Mouse (Mus musculus) c-Kit-positive CD71-positive TER-119-negative erythroid progenitor cells, embryonic 14.5 days (primary cell): ENCODE results near the gene Hoxa13.

Source experiments
- DNase-seq: peaks from one replicate; pipeline ENCODE4 v3.0.0-alpha.2; 2013; ENCODE audit warnings: low read depth

Gene Hoxa13

DNA sequence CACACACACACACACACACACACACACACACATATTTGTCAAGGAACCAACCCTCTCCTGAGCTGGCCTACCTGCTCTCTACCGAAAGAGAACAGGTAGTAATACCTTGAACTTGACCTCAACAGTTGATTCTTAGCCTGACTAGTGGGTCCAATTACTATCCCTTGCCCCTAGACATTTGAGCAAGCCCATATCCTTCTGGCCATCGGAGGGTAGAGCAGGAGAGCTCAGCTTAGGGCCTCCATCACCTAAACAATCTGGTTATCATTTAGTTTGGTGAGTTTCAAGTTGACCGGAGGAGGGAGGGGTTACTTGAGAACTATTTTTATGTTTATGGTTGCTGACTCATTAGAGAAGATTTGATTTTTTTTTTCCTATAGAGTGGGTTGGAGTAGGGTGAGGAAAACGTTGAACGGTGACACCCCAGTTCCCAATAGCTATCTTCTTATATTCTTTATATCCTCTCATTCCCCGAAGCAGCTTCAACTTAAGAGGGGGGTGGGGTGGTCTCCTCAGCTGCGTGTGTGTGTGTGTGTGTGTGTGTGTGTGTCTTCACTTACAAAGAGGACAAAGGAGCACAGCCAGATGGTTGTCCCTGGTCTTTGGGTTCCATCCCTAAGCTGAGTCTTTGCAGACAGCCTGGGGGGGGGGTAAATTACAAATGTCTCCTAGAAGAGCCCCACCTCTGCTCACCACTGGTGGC is 9.4 kb downstream of the Hoxa13 start:
- no peak for DNase-seq

DNA sequence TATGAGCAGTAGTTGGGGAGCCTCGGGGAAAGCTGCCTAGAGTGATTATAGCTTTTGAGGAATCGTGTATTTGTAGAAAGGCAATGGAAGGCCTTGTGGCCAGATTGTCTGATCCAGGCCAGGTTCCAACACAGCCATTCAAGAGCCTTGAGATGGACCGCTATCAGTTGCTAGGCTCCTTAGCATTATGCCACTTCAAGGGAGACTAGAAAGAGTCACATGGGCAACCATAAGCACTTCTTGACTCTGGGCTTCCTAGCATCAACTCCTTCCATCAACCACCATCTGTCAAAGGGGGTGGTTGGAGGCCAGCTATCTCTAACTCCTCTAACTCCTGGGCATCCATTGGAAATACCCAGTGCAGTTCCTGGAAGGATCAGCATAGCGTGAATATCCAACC is 10.9 kb downstream of the Hoxa13 start:
- DNase-seq = no peak

DNA sequence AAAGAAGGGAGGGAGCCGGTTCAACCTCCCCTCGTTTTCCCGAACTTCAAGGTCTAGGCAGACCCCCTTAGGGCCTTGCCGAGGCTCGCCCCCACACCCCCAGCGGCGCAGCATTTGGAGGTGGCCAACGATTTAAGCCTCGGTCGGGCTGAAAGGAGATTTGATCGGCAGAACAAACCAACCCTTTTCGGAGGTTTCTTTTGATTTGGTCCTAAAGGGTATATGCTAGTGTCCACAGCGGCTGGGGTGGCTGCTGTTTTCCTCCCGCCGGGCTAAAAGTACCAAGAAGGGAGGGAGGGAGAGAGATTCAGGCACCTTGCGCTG is 11.3 kb downstream of the Hoxa13 start:
- no peak for DNase-seq

DNA sequence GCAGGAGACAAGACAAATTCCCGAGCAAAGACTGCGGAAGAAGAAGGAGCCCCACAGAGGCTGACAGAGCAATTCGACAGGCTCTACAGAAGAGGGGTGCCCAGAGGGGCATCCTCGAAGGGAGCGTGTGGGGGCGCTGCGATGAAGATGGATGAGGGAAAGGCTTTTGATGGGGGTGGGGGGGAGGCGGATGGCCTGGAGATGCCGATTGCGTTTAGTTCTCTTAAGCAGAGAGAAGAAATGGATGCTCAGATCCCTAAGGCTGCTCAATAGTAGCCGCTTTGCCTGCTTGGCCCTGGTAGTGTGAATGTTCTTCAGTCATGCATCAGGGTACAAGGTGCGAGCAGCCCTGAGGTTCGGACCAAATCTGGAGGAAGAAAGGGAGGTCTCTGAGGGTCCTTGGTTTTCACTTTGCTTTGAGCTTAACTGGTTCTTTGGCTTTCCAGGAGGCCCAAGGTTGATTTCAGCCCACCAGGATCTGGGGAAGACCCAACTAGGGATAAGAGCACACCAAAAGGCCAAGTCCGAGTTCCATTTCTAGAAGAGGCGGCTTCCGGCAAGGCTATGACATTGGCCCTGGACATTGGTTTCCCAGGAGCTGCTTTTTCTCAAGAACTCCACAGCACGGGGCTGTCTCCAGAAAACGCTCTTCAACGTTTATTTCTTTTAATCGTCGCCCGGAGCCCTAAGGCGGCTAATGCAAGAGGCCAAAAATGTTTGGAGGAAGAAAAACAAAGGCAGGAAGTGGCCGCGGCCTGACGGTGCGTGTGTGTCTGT is 11.9 kb downstream of the Hoxa13 start:
- no peak for DNase-seq

DNA sequence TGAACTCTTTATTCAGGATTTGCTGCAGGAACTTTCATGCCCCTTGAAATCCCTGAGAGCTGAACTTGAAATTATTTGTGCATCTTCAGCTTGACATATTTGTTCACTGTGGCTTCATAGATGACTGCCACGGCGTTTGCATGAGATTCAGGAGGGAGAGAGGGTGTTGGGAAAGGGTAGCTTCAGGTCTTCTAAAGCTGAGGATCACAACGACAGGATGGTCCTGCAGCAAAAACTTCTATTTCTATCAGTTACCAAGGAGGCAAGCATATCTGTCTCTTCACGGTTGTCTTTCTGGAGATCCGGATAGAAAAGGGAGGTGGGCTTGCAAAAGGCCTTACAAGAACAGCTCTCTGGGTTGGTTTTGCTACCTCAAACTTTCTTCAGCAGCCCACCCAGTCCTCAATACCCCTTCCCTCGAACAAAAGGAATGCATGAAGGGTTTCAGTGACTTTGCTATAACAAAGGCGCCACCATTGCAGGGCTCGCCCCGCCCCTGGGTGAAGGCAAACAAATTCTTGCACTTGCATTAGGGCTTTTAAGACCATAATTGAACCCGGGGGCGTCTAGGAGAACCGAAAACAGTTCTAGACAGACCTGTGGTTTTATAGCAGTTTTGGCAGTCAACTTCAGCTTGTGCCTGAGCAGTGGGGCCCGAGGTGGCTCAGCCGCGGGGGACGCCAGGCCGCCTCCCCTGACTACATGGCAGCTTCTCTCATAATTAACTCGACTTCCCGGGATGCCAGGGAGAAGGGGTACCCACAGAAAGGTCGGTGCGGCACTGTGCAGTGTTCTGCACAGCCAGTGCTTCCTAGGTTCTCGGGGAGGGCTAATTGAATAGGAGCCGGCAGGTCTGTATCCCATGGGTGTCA is 12.7 kb downstream of the Hoxa13 start:
- no peak for DNase-seq

DNA sequence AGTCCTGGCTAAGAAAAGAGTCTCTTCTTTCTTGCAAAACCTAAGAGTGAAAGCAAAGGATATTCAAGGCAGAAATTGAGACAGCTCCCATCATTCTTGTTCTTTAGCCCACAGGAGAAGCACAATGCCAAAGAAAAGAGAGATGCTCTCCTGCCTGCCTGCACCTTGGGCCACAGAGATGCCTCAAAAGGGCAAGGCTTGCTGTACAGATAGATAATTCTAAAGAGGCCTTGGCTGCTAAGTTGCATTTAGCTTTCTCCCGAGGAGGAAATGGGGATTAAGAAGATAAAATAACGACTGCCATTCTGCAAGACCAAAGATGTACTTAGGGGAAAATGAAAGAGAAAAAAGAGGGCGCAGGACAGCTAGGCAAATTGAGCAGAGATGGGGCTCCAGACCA is 13.8 kb downstream of the Hoxa13 start:
- no peak for DNase-seq

DNA sequence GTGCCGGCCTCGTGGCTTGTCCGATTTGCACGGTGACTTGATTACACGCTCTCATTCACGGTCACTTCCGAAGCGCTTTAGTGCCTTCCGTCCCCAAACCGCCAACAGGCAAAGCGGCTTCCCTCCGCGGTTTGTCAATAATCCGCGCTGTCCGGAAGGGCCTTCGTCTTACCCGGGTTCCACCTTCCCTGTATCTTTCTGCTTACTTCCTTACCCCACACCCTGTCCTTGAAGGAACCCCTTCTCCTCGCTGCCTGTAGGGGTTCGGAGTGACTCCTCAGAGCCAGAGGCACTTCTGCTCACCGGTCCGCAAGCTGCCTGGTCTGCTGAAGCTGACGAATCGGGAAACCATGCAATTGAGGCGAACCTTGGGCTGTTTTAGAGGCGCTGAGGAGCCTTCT is 14.3 kb downstream of the Hoxa13 start:
- no peak for DNase-seq

DNA sequence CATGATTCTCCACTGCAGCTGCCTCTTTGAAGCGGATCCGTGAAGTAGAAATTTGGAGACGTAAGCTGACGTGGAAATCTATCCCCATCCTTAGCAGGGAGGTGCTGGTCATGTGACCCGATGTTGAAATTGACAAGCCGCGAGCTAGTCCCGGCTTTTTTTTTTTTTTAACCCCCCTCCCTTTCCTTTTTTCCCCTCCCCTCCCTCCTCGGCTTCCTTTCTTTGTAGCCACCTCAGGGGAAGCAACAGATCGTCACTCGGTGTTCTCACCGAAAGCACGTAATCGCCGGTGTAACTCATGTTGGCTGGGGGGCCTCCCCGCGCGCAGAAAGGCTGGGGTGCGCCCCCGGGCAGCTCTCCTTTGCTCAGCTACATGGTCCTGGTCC is 14.9 kb downstream of the Hoxa13 start, which contains the start of gene Hoxa11:
TSS of gene Hoxa11 (minus strand) at position 54 of the 386 bp plus-strand sequence.
- no peak for DNase-seq

DNA sequence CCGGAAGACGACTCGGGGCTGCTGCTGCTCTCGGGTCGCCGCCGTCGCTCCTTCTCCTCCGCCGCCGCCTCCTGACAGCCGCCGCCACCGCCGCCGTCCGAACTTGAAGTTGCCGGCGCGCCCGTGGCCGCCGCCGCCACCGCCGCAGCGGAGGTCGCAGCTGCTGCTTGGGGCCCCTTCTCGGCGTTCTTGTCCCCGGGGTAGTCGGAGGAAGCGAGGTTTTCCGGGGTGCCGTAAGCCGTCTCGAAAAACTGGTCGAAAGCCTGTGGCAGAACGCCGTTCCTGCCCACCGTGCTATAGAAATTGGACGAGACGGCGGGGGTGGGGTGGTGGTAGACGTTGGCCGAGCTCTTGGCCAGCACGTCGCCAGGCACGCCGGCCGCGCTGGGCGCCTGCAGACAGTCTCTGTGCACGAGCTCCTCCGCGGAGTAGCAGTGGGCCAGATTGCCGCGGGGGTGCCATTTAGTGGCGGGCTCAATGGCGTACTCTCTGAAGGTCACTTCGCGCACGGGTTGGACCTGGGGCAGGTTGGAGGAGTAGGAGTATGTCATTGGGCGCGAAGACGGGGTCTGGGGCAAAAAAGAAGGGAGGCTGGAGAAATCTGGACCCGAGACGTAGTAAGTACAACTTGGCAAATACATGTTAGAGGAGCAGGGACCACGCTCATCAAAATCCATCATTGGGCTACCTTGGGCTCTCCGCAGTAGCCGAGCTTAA is 15.5 kb downstream of the Hoxa13 start:
- DNase-seq = no peak

DNA sequence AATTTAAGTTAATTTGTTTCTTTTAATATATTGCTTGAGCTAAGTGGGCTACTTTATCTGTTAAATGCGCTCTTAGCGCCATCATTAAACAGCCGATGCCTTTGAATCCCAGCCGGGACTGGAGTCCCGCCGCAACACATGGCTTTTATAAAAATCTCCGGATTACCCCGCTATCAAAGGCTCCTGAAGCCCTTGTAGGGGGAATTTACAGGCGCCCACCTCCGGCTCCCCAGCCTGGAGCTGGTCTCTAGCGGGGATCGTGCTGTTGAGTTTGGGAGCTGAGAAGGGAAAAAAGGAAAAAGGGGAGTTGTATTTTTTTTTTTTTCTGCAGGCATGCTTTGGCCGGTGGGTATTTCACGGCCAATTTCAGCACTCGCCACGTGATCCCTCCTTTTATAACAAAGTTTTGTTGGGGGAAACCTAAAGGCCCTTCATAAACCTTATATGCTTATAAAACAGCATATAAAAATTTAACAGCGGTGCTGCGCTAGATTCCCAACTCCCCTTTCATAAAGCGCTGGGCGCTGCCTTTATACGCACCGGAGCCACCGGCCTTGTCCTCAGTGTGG is 16.1 kb downstream of the Hoxa13 start:
- no peak for DNase-seq

DNA sequence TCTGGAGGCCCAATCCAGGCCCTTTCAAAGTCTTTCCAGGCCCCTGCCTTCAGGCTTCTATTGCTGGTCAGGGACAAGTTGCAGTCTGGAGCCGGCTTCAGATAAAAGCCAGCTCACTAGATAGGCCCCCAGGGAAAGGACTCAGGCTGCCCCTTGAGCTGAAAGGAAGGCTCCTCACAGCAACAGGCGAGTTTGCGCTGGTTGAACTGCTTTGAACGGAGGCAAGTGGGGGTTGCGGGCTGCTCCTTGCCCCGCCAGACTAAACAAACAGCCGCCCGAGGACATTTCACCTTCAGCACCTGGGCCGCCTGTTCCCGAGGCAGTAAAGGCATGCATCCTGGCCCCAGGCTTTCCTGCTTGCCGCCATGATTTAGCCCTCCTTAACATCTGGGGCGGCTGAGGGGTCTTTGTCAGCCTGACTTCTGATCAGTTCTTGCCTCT is 17.0 kb downstream of the Hoxa13 start:
- no peak for DNase-seq

DNA sequence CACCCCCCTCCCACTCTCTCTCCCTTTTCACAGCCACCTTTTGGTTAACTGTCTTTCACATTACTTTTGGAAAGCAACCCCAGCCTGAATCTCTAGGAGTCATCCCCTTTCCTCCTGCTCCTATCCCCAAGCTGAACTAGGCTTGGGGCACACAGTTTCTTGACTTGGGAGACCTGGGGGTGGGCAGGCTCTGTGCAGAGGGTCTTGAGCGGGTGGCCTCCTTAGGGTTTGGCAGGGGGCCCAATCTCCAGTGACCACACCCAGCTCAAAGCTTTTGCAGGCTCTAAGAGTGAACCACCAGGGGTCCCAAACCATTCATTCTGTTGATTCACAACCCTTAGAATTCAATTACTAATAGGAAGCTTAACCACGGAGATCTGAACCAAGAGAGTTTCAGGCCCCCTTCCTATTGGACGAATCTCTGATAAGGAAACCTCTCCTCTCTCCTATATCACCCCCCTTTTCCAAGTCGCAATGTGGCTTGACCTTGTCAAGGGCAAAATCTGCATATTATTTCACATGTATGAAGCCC is 17.8 kb downstream of the Hoxa13 start:
- DNase-seq = no peak

DNA sequence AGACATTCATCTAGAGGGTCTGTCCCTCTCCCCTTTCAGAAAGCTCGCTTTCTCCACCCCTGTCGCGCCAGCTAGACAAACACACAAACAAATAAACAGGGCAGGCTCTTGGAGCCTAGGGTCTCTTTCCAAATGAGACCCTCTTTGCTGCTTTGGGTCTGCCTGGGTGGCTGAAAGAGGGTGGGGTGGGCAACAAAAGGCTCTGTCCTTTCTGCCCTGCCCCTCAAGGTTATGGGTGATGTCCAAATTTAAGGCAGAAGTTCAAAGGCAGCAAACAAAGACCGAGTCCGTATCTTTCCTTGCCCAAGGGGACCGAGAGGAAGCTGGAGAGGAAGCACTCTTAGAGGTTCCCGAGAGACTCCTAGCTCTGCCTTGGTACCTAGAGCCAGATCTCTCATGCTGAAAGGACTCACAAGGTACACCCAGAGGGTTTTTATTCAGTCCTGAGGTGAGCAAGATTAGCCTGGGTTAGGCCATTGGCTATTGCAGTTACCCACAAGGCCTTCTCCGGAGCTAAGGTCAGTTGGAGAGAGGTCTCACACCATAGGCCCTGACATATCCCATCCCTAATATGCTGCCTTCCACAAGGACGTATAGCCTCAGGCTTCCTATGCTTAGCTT is 19.6 kb downstream of the Hoxa13 start:
- no peak for DNase-seq

DNA sequence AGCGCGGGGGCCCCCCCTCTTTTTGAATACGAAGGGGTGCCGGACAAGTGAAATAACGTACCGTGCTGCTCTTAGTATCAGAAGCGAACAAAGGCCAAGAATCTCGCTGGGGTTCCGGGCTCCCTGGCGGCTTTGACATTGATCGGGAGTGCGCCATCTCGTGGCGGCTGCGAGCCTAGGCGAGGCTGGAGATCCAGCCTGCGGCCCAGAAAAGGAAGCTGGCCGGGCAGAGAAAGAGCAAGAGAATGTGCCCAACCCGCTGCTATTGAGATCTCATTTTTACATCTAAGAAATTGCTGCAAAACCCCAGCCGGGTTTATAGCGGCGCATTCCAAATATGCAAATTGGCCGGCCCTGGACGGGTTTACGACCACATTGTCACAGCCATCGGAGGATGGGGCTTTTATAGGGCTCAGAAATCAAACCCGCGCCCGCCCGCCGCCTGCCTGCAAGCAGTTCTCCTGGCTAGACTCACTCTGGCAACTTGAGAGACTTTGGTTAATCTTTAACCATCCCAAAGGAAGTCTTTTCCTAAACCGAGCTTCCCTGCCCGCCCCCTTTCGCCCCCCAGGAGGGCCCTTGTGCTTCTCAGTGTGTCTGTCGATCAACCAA is 20.2 kb downstream of the Hoxa13 start, which contains the start of gene Hoxa10:
TSS of gene Hoxa10 (minus strand) at position 466 of the 612 bp plus-strand sequence.
- peak; percentile 32 for DNase-seq

DNA sequence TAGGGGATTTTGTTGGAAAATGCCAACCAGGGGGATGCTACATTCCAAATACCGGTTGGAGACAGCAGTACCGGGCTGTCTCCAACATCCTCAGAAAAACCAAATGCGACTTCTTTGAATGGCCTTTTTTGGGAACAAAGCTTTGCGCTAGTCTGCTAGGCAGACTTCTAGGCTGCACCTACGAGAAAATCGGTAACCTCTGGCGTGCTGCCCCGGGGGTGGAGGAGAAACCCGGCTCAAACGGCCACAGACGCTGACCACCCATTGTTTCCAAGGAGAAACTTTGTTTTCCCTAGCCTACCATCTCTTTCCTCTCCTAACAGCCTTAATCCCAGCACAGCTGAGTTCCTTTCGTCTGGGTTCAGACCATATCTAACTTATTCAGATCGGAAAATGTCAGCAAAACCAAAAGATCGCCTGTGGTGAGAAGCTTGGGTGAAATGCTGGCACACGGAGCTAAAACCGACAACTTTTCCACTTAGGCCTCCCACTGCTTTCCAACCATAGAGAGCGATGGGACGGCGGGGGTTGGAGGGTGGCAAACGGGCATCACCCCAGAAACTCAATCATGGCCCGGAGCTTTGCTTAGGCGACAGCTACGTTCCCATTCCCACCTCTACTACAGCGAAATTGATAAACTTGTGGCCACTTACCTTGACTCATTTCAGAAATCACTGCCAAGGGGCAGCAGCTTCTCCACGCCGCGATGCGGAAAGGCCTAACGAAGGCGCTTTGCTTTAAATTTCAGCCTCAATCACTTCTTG is 20.9 kb downstream of the Hoxa13 start:
- DNase-seq = no peak

DNA sequence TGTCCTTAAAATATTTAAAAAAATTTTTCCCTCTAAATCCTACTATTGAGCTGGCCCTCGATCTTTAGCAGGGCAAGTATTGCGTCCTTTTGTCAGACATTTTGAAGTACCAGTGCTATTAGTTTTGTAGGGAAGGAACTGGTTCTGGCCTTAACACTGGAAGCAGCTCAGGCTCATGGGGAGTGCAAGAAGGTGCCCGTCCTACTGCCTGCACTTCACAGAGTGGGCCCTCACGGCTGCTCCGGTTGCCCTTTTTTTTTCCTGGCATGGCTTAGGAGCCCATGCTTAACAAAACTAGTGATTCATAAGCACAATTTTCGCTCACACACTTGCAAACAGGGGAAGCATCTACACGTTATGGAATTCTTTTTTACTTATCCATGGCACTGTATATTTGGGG is 21.7 kb downstream of the Hoxa13 start:
- DNase-seq = no peak

DNA sequence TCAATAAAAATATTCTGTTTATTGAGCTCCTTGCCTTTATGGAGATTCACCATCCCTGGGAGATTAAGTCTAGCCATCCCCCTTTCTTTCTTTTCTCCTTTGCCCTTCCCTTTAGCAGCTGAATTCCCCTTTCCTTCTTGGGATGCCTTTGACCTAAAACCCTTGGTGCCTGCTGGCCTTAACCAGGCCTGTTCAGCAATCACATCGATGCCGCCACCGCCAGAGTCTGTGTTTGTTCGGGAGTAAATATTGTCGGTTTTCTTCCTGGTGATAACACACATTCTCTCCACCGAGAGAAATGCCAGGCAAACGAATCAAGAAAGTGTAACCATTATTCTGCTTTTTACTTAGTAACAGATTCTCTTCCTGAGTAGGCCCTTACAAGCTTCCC is 22.5 kb downstream of the Hoxa13 start:
- DNase-seq = no peak

DNA sequence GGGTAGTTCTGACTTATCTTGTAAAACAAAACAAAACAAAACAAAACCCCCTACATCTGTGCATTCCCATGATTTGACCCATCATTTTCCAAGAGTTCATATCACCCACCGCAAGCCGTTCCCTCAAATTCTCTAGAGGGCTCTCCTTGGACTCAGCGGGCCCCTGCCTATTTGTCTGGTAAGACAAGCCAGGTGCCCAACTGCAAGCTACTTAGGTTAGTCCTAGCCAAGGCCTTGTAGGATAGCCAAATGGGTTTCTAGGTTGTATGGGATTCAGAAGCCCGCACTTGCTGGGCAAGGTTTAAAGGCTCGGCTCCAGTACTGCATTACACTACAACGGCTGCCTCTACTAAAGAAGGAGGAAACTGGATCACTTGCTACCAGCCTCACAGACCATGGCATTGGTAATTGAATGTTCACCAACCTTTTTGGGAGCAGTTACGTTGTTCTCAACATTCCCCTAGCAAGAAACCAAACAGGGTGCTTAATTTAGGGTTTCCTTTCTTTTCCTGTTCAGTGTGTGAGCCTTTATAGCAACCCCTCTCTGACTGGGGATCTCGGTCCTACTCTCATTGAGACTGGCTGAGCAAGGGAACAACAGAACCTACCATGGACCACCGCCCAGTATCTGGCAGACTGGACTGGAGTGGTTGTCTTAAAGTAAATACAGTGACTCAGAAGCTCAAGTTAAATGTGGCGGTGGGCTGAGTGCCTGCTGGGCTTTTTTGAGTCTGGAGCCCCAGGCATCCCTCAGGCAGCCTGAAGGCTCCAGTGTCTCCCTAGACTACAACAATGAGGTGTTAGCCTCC is 23.1 kb downstream of the Hoxa13 start:
- no peak for DNase-seq

DNA sequence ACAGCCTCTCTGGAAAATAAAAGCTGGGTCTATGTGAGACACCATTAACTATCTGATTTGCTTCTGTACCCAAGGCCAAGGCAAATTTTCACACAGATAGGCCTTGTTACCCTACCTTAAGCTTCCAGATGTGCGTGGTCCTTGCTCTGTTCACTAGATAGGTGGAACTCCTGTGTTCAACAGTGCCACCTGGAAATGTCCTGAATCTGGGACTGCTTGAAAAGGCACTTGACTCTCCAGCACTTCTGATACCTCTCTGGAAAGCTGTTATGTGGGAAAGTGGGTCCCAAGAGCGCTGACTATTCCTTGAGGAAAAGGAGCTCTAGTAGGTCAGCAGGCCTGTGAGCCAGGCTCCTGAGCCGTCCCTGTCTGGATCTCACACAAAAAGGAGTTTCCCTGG is 23.9 kb downstream of the Hoxa13 start:
- no peak for DNase-seq
